In the genomic region with DNA sequence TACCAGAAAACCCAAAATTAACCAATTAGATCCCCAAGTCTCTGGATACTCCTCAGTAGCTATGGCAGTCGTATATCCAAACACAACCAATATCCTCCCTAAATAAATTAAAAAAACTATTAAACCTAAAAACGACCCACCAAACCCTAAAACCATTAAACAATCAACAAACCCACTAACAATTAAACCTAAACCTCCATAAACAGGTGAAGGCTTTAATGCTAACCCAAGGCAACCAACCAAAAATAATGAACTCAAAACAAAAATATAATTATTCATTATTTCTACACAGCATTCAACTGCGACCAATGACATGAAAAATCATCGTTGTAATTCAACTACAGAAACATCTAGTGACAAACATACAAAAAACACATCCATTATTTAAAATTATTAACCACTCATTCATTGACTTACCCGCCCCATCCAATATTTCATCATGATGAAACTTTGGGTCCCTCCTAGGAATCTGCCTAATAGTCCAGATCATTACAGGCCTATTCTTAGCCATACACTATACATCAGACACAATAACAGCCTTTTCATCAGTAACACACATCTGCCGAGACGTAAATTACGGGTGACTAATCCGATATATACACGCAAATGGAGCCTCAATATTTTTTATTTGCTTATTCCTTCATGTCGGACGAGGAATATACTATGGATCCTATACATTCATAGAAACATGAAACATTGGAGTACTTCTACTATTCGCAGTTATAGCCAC, we compare ENCODE assay signal across 9 mouse cellular contexts.
DNase-seq lines count a peak whose midpoint lies in the region; ATAC-seq and TF ChIP-seq lines count a peak whose summit lies in the region.
"Had no signal": no experiment of that assay in that cellular context is flagged by ENCODE, and none has a peak within 500 bp of the region (broad histone marks: within the 10 kb centered on the region; RNA-seq: fewer than 3 reads in every experiment).

No protein-coding gene starts in this region.

- TF ChIP-seq CTCF in layer of hippocampus, adult 2 months (conservative IDR thresholded peaks at IDR 0.05), result no peak

- WGBS in heart, embryonic 14.5 days, result 77% methylated on average over 13 of the region's 13 CpGs
- WGBS in hindbrain, embryonic 14.5 days, result 88% methylated on average over 13 of the region's 13 CpGs

- no peak overlapping the region for H3K4me3 ChIP-seq in heart, embryonic 14.5 days (ENCODE audit: control insufficient read depth in 1 of 2, insufficient read depth in 1 of 2, low read depth in 1 of 2, low read length in 2 of 2)
- no peak overlapping the region for H3K4me3 ChIP-seq in hindbrain, embryonic 14.5 days (replicated peaks; ENCODE audit: low read length)
- H3K4me3 ChIP-seq in layer of hippocampus, adult 2 months, result no peak overlapping the region

- H3K36me3 ChIP-seq in heart, embryonic 14.5 days (ENCODE audit: control insufficient read depth, insufficient read depth, low read length), result no peaks in the 10 kb centered on the region
- no peaks in the 10 kb centered on the region for H3K36me3 ChIP-seq in hindbrain, embryonic 14.5 days (replicated peaks; ENCODE audit: control insufficient read depth, insufficient read depth)

- H3K27ac ChIP-seq in heart, embryonic 14.5 days (replicated peaks in 1 of 2; ENCODE audit: control insufficient read depth in 1 of 2, insufficient read depth in 1 of 2, low read depth in 2 of 2, low read length in 2 of 2), result no peak overlapping the region
- no peak overlapping the region for H3K27ac ChIP-seq in hindbrain, embryonic 14.5 days
- H3K27ac ChIP-seq in layer of hippocampus, adult 2 months, result no peak overlapping the region

- H3K9ac ChIP-seq in heart, embryonic 14.5 days (ENCODE audit: low read length), result no peak overlapping the region
- H3K9ac ChIP-seq in hindbrain, embryonic 14.5 days, result no peak overlapping the region

- ATAC-seq in heart, embryonic 14.5 days (ENCODE audit: insufficient number of reproducible peaks, insufficient read depth, low FRiP score, low read depth), result peak; percentile 92
- peak; percentile 93 for ATAC-seq in hindbrain, embryonic 14.5 days (ENCODE audit: low FRiP score)
- ATAC-seq in megakaryocyte-erythroid progenitor cell, adult 5-6 weeks (replicated peaks; ENCODE audit: low FRiP score, low TSS enrichment, poor library complexity, severe bottlenecking), result peak; percentile 95

- DNase-seq in heart, postnatal 25 days (ENCODE audit: low spot score), result no peak
- peak; percentile 13 for DNase-seq in NIH3T3 (ENCODE audit: low read depth)
- DNase-seq in hindbrain, embryonic 14.5 days (ENCODE audit: low spot score), result no peak
- no peak for DNase-seq in right cerebral cortex, postnatal 14 days
- no peak for DNase-seq in layer of hippocampus, adult 2 months (ENCODE audit: low spot score in 2 of 2)
- DNase-seq in layer of hippocampus, adult 9-11 months, result no peak
- DNase-seq: layer of hippocampus, postnatal 36 days had no signal

- no peaks in the 10 kb centered on the region for H3K27me3 ChIP-seq in heart, embryonic 14.5 days (ENCODE audit: control insufficient read depth, insufficient read depth, low read length)
- no peaks in the 10 kb centered on the region for H3K27me3 ChIP-seq in hindbrain, embryonic 14.5 days (ENCODE audit: control insufficient read depth, insufficient read depth, low read length)

- no peaks in the 10 kb centered on the region for H3K4me1 ChIP-seq in heart, embryonic 14.5 days (ENCODE audit: control insufficient read depth in 2 of 2, insufficient read depth in 2 of 2, low read length in 2 of 2)
- H3K4me1 ChIP-seq in hindbrain, embryonic 14.5 days (replicated peaks; ENCODE audit: control insufficient read depth, insufficient read depth, low read length), result no peaks in the 10 kb centered on the region

- intact Hi-C loops in heart, postnatal 25 days (cut with DNase I), result no loop called here

- 0 out of 2 replicates have a peak, but pooled peaks cover 2% of the 10 kb centered on the region for H3K9me3 ChIP-seq in heart, embryonic 14.5 days (ENCODE audit: control insufficient read depth, low read length)
- H3K9me3 ChIP-seq in hindbrain, embryonic 14.5 days (ENCODE audit: control insufficient read depth, low read length), result no peaks in the 10 kb centered on the region

- no peak overlapping the region for H3K4me2 ChIP-seq in heart, embryonic 14.5 days (ENCODE audit: low read length)
- H3K4me2 ChIP-seq in hindbrain, embryonic 14.5 days (replicated peaks), result no peak overlapping the region
